Mouse (Mus musculus) midbrain, embryonic 15.5 days (tissue): ENCODE data around the gene Galnt14. TPM values are rescaled to one million over a fixed set of nuclear protein-coding genes. Genes with fewer than 3 reads are reported as not detected.

ENCODE experiments used
- ATAC-seq: fragments of 200-750 bp; cut with Nextera tagmentation; replicated peaks from 2 replicates; pipeline ENCODE4 v1.8.0; 2017; ENCODE audit warnings: moderate TSS enrichment
- H3K27ac ChIP-seq: fragments of 300-500 bp; sonication (generic); 2 replicates; pipeline ENCODE4 v1.5.1; 2015; ENCODE audit warnings: mild to moderate bottlenecking, inconsistent platforms
- H3K27me3 ChIP-seq: fragments of 300-500 bp; sonication (generic); replicated peaks from 2 replicates; pipeline ENCODE4 v1.6.1; 2015; ENCODE audit warnings: inconsistent platforms
- H3K36me3 ChIP-seq: fragments of 300-500 bp; sonication (generic); replicated peaks from 2 replicates; pipeline ENCODE4 v1.6.1; 2015; ENCODE audit warnings: inconsistent platforms
- H3K4me1 ChIP-seq: fragments of 300-500 bp; sonication (generic); 2 replicates; pipeline ENCODE4 v1.6.1; 2015; ENCODE audit warnings: inconsistent platforms
- H3K4me2 ChIP-seq: fragments of 300-500 bp; sonication (generic); 2 replicates; pipeline ENCODE4 v1.6.1; 2015; ENCODE audit warnings: inconsistent platforms, mild to moderate bottlenecking, moderate library complexity
- H3K4me3 ChIP-seq: fragments of 300-500 bp; sonication (generic); 2 replicates; pipeline ENCODE4 v1.5.1; 2015; ENCODE audit warnings: mild to moderate bottlenecking, inconsistent platforms
- H3K9ac ChIP-seq: fragments of 300-500 bp; sonication (generic); 2 replicates; pipeline ENCODE4 v1.6.1; 2015; ENCODE audit warnings: mild to moderate bottlenecking, inconsistent platforms
- H3K9me3 ChIP-seq: fragments of 300-500 bp; sonication (generic); 2 replicates; pipeline ENCODE4 v1.6.1; 2016; ENCODE audit warnings: inconsistent platforms
- WGBS: fragments of 180-500 bp; shearing (Covaris S2); methylation state at CpG from one replicate; pipeline ENCODE4 v1.1.7; 2015; ENCODE audit warnings: mixed read lengths; 5-methylcytosine and 5-hydroxymethylcytosine counted together
- polyA plus RNA-seq: library from polyadenylated mRNA; unstranded; fragments of >200 nt; fragmentation: Nextera tagmentation; extraction: Ambion mirVana; gene quantifications from 2 replicates; pipeline ENCODE4 v1.2.1, GENCODE M21; 2015

Galnt14 gene
- polyA plus RNA-seq, 1 experiment from 2014 or later = 21.7 TPM

GRCm38 (mm10) chr17:73557101-73557500 is 153.2 kb downstream of the Galnt14 start:
- Histone ChIP-seq H3K9me3 (no peaks in the 10 kb centered on the region), H3K4me1 (no peaks in the 10 kb centered on the region), H3K4me2 (no peak overlapping the region), H3K36me3 (no peaks in the 10 kb centered on the region), H3K27me3 (no peaks in the 10 kb centered on the region), H3K9ac (no peak overlapping the region), H3K27ac (no peak overlapping the region), H3K4me3 (no peak overlapping the region)
- 87% methylated on average over 3 of the region's 3 CpGs for WGBS
- no peak for ATAC-seq

- WGBS = 86% methylated on average over 2 of the region's 2 CpGs
- no peak overlapping the region for H3K27ac ChIP-seq
- H3K4me3 ChIP-seq = no peak overlapping the region
- H3K4me2 ChIP-seq = no peak overlapping the region
- H3K9ac ChIP-seq = no peak overlapping the region
- no peaks in the 10 kb centered on the region for H3K27me3 ChIP-seq
- no peaks in the 10 kb centered on the region for H3K9me3 ChIP-seq
- H3K36me3 ChIP-seq = no peaks in the 10 kb centered on the region
- no peaks in the 10 kb centered on the region for H3K4me1 ChIP-seq
- no peak for ATAC-seq
Measured at GRCm38 (mm10) chr17:73556436-73556835, 153.8 kb downstream of the Galnt14 start.

GRCm38 (mm10) chr17:73554668-73555067 is 155.6 kb downstream of the Galnt14 start:
- Histone ChIP-seq H3K4me2 (no peak overlapping the region), H3K27me3 (no peaks in the 10 kb centered on the region), H3K9ac (no peak overlapping the region), H3K36me3 (no peaks in the 10 kb centered on the region), H3K4me1 (peaks cover 1% of the 10 kb centered on the region; the same call in 1 of the 2 replicates), H3K27ac (no peak overlapping the region), H3K9me3 (no peaks in the 10 kb centered on the region), H3K4me3 (no peak overlapping the region)
- no peak for ATAC-seq
- 90% methylated on average over 4 of the region's 4 CpGs for WGBS

GRCm38 (mm10) chr17:73548783-73549566 is 161.3 kb downstream of the Galnt14 start:
- ATAC-seq = peak; percentile 57
- 58% methylated on average over 12 of the region's 12 CpGs for WGBS
- no peak overlapping the region for H3K4me2 ChIP-seq
- H3K27ac ChIP-seq = peak overlapping the region; percentile 54
- no peaks in the 10 kb centered on the region for H3K27me3 ChIP-seq
- no peaks in the 10 kb centered on the region for H3K9me3 ChIP-seq
- no peak overlapping the region for H3K4me3 ChIP-seq
- peaks cover 18% of the 10 kb centered on the region for H3K4me1 ChIP-seq
- no peak overlapping the region for H3K9ac ChIP-seq
- H3K36me3 ChIP-seq = no peaks in the 10 kb centered on the region

- peak; percentile 46 for ATAC-seq
- WGBS = 22% methylated on average over 7 of the region's 7 CpGs
- H3K27ac ChIP-seq = peak overlapping the region; percentile 54; the same call in 1 of the 2 replicates
- H3K9me3 ChIP-seq = no peaks in the 10 kb centered on the region
- no peaks in the 10 kb centered on the region for H3K36me3 ChIP-seq
- no peak overlapping the region for H3K9ac ChIP-seq
- H3K4me2 ChIP-seq = no peak overlapping the region
- H3K4me3 ChIP-seq = no peak overlapping the region
- peaks cover 18% of the 10 kb centered on the region for H3K4me1 ChIP-seq
- no peaks in the 10 kb centered on the region for H3K27me3 ChIP-seq
Measured at GRCm38 (mm10) chr17:73548119-73548518, 162.1 kb downstream of the Galnt14 start.

GRCm38 (mm10) chr17:73547483-73547882 is 162.8 kb downstream of the Galnt14 start:
- WGBS = 72% methylated on average over 2 of the region's 2 CpGs
- no peak for ATAC-seq
- Histone ChIP-seq H3K4me3 (no peak overlapping the region), H3K27me3 (no peaks in the 10 kb centered on the region), H3K4me2 (no peak overlapping the region), H3K9me3 (no peaks in the 10 kb centered on the region), H3K4me1 (peaks cover 18% of the 10 kb centered on the region), H3K36me3 (no peaks in the 10 kb centered on the region), H3K9ac (no peak overlapping the region), H3K27ac (0 out of 2 replicates have a peak overlapping the region, but pooled peaks have one; percentile 54)

- Histone ChIP-seq H3K4me1 (peaks cover 29% of the 10 kb centered on the region), H3K4me2 (no peak overlapping the region)
Measured at GRCm38 (mm10) chr17:73541911-73542310, 168.3 kb downstream of the Galnt14 start.

GRCm38 (mm10) chr17:73541233-73541570 is 169.1 kb downstream of the Galnt14 start:
- 19% methylated on average over 1 of the region's 1 CpGs for WGBS
- H3K9ac ChIP-seq = no peak overlapping the region
- peak overlapping the region; percentile 20 for H3K4me2 ChIP-seq
- no peak overlapping the region for H3K4me3 ChIP-seq
- peak overlapping the region; percentile 85 for H3K27ac ChIP-seq
- H3K36me3 ChIP-seq = no peaks in the 10 kb centered on the region
- H3K27me3 ChIP-seq = no peaks in the 10 kb centered on the region
- H3K4me1 ChIP-seq = peaks cover 29% of the 10 kb centered on the region
- ATAC-seq = no peak; the same call in none of the 2 replicates
- no peaks in the 10 kb centered on the region for H3K9me3 ChIP-seq

More at GRCm38 (mm10) chr17:73541911-73542310, 168.3 kb downstream of the Galnt14 start:
- no peaks in the 10 kb centered on the region for H3K9me3 ChIP-seq
- 79% methylated on average over 9 of the region's 9 CpGs for WGBS
- H3K36me3 ChIP-seq = no peaks in the 10 kb centered on the region
- H3K27ac ChIP-seq = peak overlapping the region; percentile 85
- no peaks in the 10 kb centered on the region for H3K27me3 ChIP-seq
- H3K4me3 ChIP-seq = no peak overlapping the region
- H3K9ac ChIP-seq = no peak overlapping the region
- no peak for ATAC-seq

- H3K36me3 ChIP-seq = no peaks in the 10 kb centered on the region
- no peak overlapping the region for H3K4me3 ChIP-seq
- peak; percentile 85 for ATAC-seq
- no peak overlapping the region for H3K9ac ChIP-seq
- H3K27me3 ChIP-seq = no peaks in the 10 kb centered on the region
- H3K27ac ChIP-seq = peak overlapping the region; percentile 85
- WGBS = 19% methylated on average over 14 of the region's 14 CpGs
- no peaks in the 10 kb centered on the region for H3K9me3 ChIP-seq
- H3K4me2 ChIP-seq = peak overlapping the region; percentile 20
- peaks cover 29% of the 10 kb centered on the region for H3K4me1 ChIP-seq
Measured at GRCm38 (mm10) chr17:73540409-73541232, 169.6 kb downstream of the Galnt14 start.

GRCm38 (mm10) chr17:73531896-73532295 is 178.4 kb downstream of the Galnt14 start:
- Histone ChIP-seq H3K4me2 (no peak overlapping the region), H3K4me1 (no peaks in the 10 kb centered on the region), H3K27ac (no peak overlapping the region), H3K9me3 (no peaks in the 10 kb centered on the region), H3K27me3 (no peaks in the 10 kb centered on the region), H3K36me3 (no peaks in the 10 kb centered on the region), H3K4me3 (no peak overlapping the region), H3K9ac (no peak overlapping the region)
- ATAC-seq = no peak
- WGBS = 87% methylated on average over 2 of the region's 2 CpGs

GRCm38 (mm10) chr17:73522169-73522568 is 188.1 kb downstream of the Galnt14 start:
- WGBS = 88% methylated on average over 7 of the region's 7 CpGs
- H3K9me3 ChIP-seq = no peaks in the 10 kb centered on the region
- no peak overlapping the region for H3K4me2 ChIP-seq
- no peaks in the 10 kb centered on the region for H3K27me3 ChIP-seq
- no peak for ATAC-seq
- 0 out of 2 replicates have a peak, but pooled peaks cover 3% of the 10 kb centered on the region for H3K4me1 ChIP-seq
- no peak overlapping the region for H3K9ac ChIP-seq
- no peaks in the 10 kb centered on the region for H3K36me3 ChIP-seq
- H3K4me3 ChIP-seq = no peak overlapping the region
- H3K27ac ChIP-seq = no peak overlapping the region

- WGBS = 87% methylated on average over 5 of the region's 5 CpGs
- H3K4me2 ChIP-seq = no peak overlapping the region
- H3K27me3 ChIP-seq = no peaks in the 10 kb centered on the region
- no peak overlapping the region for H3K27ac ChIP-seq
- H3K9me3 ChIP-seq = no peaks in the 10 kb centered on the region
- no peak for ATAC-seq
- 0 out of 2 replicates have a peak, but pooled peaks cover 3% of the 10 kb centered on the region for H3K4me1 ChIP-seq
- H3K9ac ChIP-seq = no peak overlapping the region
- no peak overlapping the region for H3K4me3 ChIP-seq
- H3K36me3 ChIP-seq = no peaks in the 10 kb centered on the region
Measured at GRCm38 (mm10) chr17:73519350-73519749, 190.9 kb downstream of the Galnt14 start.
